Mouse (Mus musculus) C2C12 (cell line): ENCODE measurements around the gene Orc6.

Source experiments
- CEBPB ChIP-seq: IDR thresholded peaks from one replicate; pipeline ENCODE4 v1.6.1; 2011; ENCODE audit warnings: low read depth, mild to moderate bottlenecking, control low read depth, moderate library complexity
- CTCF ChIP-seq: IDR thresholded peaks from one replicate; pipeline ENCODE4 v1.5.1; 2011; ENCODE audit not compliant: control insufficient read depth, insufficient read depth, insufficient read length
- MAX ChIP-seq: IDR thresholded peaks from one replicate; pipeline ENCODE4 v1.6.1; 2011; ENCODE audit warnings: mild to moderate bottlenecking, control low read depth
- MYOD1 ChIP-seq: IDR thresholded peaks from one replicate; pipeline ENCODE4 v1.6.1; 2011; ENCODE audit warnings: low read depth; ENCODE audit not compliant: control insufficient read depth, insufficient read length
- MYOG ChIP-seq: IDR thresholded peaks from one replicate; pipeline ENCODE4 v1.6.1; 2011; ENCODE audit not compliant: control insufficient read depth, insufficient read length; ENCODE audit errors: extremely low read depth
- USF1 ChIP-seq: IDR thresholded peaks from one replicate; pipeline ENCODE4 v1.6.1; 2011; ENCODE audit warnings: low read depth, mild to moderate bottlenecking, control low read depth, moderate library complexity

GRCm38 (mm10) chr8:85321981-85322380 lies 22.5 kb downstream of the Orc6 start:
- no peak for TF ChIP-seq USF1
- TF ChIP-seq CTCF, result no peak
- TF ChIP-seq MYOD1, result no peak
- no peak for TF ChIP-seq MYOG
- TF ChIP-seq MAX, result no peak
- TF ChIP-seq CEBPB, result no peak
